Mouse (Mus musculus): ENCODE measurements around the gene H2-Q7. TPM values are rescaled to one million over a fixed set of nuclear protein-coding genes. Genes with fewer than 3 reads are reported as not detected.
"Not testable (repeated sequence)": the region's sequence is repeated elsewhere in the genome, so short reads cannot be mapped to it uniquely, and the experiment has no call there.

H2-Q7 gene
- polyA plus RNA-seq, 1 experiment = 3.6 TPM

- DNase-seq (ENCODE audit: low read depth) = not testable (repeated sequence)
Measured at GRCm38 (mm10) chr17:35432167-35432566, 6.8 kb upstream of the H2-Q7 start.

DNA sequence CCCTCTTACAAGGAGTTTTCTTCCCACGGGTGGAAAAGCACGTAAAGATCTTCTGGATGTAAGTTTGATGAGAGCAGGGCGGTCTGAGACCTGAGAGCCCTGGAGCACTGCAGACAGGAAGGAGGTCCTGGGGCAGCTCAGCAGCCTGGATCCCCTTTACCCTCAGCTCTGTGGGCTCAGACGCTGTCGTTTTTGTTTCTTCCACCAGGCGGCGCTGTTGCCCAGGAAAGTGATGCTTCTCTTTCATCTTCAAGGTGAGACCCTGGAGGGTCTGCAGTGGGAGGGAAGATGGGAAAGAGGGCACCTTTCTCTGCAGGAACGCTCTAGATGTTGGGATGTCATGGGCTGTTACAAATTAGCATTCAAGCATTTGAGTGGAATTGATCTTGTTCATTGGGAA, 4.1 kb upstream of the H2-Q7 start:
- peak; percentile 18 for DNase-seq (ENCODE audit: low read depth)

DNA sequence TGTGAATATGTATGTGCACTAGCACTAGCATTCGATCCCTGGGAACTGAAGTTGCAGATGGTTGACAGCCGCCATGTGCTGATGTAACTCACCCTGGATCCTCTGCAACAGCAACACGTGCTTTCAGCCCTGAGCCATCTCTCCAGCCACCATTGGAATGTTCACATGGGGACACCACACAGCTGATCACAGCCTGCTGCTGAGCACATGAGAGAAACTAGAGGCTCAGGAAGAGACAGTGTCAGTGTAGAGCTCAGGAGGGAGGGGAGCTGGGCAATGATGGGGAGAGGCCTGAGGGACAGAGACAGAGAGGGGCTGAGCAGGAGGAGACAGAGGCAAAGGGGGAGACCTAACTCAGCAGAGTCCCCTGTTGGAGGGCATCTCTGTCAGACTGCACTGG, 3.4 kb upstream of the H2-Q7 start:
- DNase-seq (ENCODE audit: low read depth) = not testable (repeated sequence)

More for the DNA sequence above, 4.1 kb upstream of the H2-Q7 start:
- peak; percentile 47; the same call in 1 of the 2 replicates for TF ChIP-seq CTCF (IDR thresholded peaks at IDR 0.05; ENCODE audit: borderline replicate concordance, extremely low read depth, insufficient read depth, insufficient read length)

GRCm38 (mm10) chr17:35437386-35437936, 1.5 kb upstream of the H2-Q7 start:
- not testable (repeated sequence) for DNase-seq (ENCODE audit: low read depth)

DNA sequence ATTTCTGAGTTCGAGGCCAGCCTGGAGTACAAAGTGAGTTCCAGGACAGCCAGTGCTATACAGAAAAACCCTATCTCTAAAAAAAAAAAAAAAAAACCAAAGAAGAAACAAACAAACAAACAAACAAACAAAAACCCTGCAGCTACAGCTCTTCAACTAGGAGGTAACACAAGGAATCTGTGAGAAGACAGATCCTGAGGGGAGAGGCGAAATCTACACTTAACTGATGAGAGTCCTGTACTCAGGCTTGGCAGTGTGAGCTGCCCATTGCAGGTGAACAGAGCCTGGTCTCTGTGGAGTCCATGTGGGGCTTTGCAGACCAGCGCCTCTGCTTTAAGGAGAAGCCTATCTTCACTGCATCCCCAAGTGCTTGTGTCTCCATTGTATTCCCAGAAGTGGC, 560 bp upstream of the H2-Q7 start:
- DNase-seq (ENCODE audit: low read depth) = not testable (repeated sequence)

DNA sequence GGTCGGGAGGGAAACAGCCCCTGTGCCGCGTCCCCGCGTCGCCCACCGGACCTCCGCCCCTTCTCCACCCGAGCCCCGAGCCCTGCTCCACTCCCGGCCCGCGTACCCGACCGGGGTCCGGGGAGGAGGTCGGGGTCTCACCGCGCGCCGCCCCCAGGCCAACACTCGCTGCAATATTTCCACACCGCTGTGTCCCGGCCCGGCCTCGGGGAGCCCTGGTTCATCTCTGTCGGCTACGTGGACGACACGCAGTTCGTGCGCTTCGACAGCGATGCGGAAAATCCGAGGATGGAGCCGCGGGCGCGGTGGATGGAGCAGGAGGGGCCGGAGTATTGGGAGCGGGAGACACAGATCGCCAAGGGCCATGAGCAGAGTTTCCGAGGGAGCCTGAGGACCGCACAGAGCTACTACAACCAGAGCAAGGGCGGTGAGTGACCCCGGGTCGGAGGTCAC, 366 bp downstream of the H2-Q7 start:
- peak; percentile 17 for DNase-seq (ENCODE audit: low read depth)

- DNase-seq (ENCODE audit: low read depth) = not testable (repeated sequence)
Measured at GRCm38 (mm10) chr17:35439925-35440645, 1.1 kb downstream of the H2-Q7 start.

DNA sequence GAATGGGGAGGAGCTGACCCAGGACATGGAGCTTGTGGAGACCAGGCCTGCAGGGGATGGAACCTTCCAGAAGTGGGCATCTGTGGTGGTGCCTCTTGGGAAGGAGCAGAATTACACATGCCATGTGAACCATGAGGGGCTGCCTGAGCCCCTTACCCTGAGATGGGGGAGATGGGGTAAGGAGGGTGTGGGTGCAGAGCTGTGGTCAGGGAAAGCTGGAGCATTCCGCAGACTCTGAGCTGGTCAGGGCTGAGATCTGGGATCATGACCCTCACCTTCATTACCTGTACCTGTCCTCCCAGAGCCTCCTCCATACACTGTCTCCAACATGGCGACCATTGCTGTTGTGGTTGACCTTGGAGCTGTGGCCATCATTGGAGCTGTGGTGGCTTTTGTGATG, 3.4 kb downstream of the H2-Q7 start:
- not testable (repeated sequence) for DNase-seq (ENCODE audit: low read depth)

DNA sequence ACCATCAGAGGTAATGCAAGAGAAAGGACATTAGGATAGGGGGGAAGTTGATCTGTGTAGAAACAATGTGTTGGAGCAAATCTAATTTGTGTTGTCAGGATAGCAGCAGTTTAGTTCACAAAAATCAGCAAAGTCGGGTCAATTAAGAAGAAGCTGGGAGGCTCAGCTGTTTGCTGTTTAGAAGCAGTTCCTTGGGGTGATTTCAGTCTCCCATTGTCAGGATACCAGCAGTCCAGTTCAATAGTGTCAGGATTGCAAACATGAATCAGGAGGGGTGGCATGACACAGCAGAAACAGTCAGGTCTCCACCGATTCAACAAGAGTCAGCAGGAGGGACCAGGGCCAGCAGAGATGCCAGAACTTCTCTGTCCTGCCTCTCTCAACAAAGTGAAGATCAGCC, 5.6 kb downstream of the H2-Q7 start:
- not testable (repeated sequence) for DNase-seq (ENCODE audit: low read depth)

DNA sequence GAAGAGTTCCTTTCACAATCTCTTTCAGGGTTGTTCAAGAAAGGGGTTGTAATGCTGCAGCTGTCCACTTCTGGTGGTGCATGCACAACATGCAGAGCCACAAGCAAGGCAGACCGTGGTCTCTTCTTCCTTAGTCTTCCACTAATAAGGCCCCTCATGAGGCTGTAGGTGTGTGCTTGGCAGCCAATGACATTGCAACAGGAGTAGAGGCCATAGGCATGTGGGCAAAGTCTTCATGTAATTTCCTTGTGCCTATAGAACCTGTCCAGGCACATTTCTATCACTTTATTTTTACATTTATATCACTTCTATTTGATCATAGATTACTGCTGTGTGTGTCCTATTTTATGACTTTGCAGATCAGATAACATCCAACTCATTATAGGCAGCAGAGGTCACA, 19.3 kb downstream of the H2-Q7 start:
- not testable (repeated sequence) for DNase-seq (ENCODE audit: low read depth)

DNA sequence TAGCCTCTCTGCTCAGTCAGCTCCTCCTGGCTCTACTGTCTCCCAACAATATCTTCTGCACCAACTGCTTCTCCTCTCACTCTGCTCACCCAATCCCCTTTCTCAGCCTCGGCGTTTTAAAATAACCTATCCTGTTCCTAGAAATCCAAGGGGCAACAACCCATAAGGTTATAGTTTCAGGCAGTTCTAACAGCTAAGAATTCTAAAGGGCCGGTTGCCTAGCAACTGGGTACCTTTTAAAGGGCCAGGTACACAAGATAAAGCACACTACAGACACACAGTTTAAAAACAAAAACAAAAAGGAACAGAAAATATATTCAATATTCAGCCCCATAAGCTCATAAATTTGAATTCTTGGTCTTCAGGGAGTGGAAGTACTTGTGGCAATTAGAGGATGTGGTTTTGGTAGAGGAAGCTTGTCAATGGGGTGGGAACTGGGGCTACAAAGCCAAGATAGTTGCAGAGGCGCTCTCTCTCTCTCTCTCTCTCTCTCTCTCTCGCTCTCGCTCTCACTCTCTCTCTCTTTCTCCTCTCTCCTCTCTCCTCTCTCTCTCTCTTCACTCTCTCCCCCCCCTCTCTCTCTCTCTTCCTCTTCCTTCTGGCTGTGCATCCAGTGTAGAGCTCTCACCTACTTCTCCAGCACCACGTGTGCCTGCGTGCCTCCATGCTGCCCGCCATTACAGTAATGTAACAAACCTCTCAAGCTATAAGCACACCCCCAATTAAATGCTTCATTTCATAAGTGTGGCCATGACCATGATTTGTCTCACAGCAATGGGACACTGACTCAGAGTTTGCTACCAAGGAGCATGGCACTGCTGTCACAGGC, 21.8 kb downstream of the H2-Q7 start:
- DNase-seq (ENCODE audit: low read depth) = not testable (repeated sequence)

DNA sequence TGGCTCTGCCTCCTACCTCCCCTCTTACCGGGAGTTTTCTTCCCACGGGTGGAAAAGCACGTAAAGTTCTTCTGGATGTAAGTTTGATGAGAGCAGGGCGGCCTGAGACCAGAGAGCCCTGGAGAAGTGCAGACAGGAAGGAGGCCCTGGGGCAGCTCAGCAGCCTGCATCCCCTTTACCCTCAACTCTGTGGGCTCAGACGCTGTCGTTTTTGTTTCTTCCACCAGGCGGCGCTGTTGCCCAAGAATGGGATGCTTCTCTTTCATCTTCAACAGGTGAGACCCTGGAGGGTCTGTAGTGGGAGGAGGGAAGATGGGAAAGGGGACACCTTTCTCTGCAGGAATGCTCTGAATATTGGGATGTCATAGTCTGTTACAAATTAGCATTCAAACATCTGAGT, 26.7 kb downstream of the H2-Q7 start:
- not testable (repeated sequence) for DNase-seq (ENCODE audit: low read depth)
- TF ChIP-seq CTCF (IDR thresholded peaks at IDR 0.05; ENCODE audit: borderline replicate concordance, extremely low read depth, insufficient read depth, insufficient read length) = peak; percentile 57

DNA sequence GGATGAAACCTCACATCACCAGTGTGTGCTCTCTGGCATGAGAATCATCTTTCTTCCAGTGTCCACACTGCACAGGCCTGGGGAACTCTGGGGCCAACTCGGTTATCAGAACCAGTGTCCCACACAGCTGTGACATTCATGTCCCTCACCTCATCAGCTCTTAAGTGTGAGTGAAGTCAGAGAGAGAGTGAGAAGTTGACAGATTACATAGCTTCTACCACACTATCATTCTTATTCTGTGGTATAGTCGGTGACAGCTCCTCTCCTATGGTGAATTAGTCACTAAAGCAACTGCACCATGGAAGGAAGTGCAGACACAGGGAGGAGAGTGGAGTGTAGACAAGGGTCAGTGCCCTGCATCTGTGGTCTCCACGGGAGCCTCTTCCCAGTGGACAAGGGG, 30.0 kb downstream of the H2-Q7 start:
- not testable (repeated sequence) for DNase-seq (ENCODE audit: low read depth)

DNA sequence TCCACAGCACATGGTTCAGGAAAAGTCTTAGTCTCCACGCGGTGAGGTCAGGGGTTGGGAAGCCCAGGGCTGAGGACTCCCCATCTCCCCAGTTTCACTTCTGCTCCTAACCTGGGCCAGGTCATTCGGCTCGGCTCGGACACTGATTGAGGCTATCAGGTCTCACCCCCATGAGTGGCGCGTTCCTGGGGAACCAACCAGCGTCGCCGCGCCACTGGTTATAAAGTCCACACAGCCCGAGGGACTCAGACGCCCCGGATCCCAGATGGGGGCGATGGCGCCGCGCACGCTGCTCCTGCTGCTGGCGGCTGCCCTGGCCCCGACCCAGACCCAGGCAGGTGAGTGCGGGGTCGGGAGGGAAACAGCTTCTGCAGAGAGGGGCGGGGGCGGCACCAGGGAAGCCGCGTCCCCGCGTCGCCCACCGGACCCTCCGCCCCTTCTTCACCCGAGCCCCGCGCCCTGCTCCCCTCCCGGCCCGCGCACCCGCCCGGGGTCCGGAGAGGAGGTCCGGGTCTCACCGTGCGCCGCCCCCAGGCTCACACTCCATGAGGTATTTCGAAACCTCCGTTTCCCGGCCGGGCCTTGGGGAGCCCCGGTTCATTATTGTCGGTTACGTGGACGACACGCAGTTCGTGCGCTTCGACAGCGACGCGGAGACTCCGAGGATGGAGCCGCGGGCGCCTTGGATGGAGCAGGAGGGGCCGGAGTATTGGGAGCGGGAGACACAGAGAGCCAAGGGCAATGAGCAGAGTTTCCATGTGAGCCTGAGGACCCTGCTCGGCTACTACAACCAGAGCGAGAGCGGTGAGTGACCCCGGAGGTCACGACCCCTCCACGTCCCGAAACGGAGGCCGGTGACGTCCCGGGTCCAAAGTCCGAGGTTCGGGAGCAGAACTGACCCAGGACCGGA, 31.1 kb downstream of the H2-Q7 start, which contains the start of gene H2-Q10:
H2-Q10 (plus strand) TSS at position 248 of the 910 bp plus-strand sequence.
- no peak for TF ChIP-seq CTCF (IDR thresholded peaks at IDR 0.05; ENCODE audit: borderline replicate concordance, extremely low read depth, insufficient read depth, insufficient read length)
- no peak for TF ChIP-seq POLR2A (IDR thresholded peaks at IDR 0.05; ENCODE audit: borderline replicate concordance, extremely low read depth, insufficient read depth, insufficient read length, poor library complexity, severe bottlenecking)
- DNase-seq (ENCODE audit: low read depth) = no peak
